Mouse (Mus musculus): ENCODE measurements around the gene Klf9.

- TF ChIP-seq CTCF (IDR thresholded peaks at IDR 0.05; ENCODE audit: extremely low read depth, insufficient read depth, insufficient read length, insufficient replicate concordance) (no peak), POLR2A (IDR thresholded peaks at IDR 0.05; ENCODE audit: low read depth, low read length) (no peak)
These were observed 12.6 kb downstream of the Klf9 start for GRCm38 (mm10) chr19:23153606-23154127.

Data from spleen, adult 2 months (tissue).